Mouse (Mus musculus) regulatory T cell (primary cell): ENCODE measurements around the gene Tubgcp2.

Source experiments
- in situ Hi-C: fragments of 300-600 bp; cut with MboI, MseI; formaldehyde crosslinking; loops from one replicate; pipeline ENCODE4 v1.15.1; 2025; ENCODE audit warnings: high pct_unique_total_duplicates

Tubgcp2 gene

DNA sequence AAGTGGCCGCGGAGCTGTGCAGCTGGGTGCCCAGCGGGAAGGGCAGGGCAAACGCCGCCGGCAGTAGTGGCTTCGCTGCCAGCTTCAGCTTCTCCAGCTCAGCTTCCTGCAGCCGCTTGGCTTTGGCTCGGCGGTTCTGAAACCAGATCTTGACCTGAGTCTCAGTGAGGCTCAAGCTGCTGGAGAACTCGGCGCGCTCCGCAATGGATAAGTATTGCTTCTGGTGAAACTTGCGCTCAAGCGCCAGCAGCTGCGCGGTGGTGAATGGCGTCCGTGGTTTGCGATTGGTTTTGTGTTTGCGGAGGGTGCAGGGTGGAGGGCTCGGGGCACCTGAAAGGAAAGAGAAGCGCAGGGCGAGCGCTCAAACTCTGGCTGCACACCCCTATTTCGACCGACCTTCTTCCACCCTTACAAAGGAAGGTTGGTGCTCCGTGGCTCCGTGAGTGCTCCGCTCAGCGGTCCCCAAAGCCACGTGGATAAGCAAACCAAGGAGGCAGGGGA is 11.4 kb upstream of the Tubgcp2 start:
- in situ Hi-C loops = no loop called here

DNA sequence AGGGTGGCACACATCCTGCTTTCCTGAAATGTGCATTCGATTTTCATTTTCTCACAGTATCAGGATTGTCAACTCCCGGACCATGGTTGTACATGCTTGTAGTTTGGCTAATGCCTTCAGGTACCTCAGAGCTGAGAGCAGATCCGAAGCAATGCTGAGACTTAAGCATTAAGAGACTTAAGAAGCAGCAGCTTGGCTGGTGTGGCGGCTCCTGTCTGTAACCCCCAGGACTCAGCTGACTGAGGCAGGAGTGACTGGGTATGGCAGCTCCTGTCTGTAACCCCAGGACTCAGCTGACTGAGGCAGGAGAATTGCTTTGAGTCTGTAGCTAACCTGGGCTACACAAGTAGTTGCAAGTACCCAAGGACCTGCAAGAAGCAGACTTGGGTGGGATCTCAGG is 9.1 kb upstream of the Tubgcp2 start:
- in situ Hi-C loops = no loop called here

DNA sequence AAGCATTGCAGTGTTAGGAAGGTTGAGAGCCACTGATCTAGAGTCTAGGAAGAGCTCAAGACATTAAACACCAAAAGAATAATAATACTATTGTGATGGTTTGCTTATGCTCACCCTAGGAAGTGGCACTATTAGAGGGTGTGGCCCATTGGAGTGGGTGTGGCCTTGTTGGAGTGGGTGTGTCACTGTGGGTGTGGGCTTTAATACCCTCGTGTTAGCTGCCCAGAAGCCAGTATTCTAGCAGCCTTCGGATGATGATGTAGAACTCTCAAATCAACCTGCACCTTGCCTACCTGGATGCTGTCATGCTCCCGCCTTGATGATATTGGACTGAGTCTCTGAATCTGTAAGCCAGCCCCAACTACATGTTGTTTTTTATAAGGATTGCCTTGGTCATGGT is 6.3 kb upstream of the Tubgcp2 start:
- in situ Hi-C loops = no loop called here

DNA sequence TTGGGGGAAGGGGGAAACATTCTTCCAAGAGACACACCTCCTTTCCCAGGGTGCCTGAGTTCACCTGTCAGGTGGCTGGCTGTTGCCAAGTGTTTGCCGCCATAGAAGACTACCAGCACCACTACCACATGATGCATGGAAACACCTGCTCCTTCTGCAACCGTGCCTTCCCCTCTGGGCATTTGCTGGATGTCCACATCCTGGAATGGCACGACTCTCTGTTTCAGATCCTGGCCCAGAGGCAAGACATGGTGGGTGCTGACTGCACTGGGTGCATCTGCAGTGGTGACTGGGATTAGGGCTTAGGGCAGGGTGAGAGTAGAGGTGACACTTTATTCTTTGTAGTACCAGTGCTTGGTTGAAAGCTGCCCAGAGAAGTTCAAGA is 694 bp upstream of the Tubgcp2 start:
- in situ Hi-C loops = loop anchor here (5.0 kb wide), 3 partner anchors 45 to 85 kb away; partner anchors contain the start of gene Adam8

DNA sequence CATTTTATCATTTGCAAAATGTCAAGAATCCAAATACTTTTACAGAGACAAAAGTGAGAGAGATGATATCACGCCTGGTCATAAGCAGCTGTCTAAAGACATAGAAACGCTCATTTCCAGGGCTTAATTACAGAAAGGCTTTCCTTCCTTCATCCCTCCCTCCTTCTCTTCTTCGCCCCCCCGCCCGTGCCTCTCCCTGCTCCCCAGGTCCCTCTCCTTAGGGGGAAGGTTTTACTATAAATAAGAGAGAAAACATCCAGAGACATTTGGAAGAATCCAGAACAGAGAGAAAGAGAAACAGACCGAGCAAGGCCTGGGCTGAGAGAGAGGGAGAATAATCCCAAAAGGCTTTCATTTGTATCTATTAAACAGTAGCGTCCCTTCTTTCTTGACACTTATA is 1.0 kb downstream of the Tubgcp2 start:
- in situ Hi-C loops = loop anchor here (5.0 kb wide), 3 partner anchors 43 to 87 kb away; partner anchors contain the start of gene Adam8

DNA sequence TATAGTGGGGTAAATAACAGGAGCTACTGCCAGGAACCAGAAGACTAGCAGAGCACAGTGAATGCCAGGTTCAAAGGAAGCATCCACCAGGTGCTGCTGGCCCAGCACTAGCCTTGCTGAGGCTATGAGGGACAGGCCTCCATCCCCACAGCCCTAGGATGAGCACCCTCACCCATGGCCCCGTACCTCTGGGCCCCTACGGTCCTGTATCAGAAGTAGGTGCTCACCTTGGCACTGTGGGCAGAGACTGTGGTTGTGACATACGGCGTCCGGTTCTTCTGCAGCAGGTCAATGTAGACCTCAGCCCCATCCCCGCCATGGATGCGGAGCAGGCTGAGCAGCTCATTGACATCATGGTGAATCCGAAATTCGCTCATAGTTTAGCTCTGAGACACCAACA is 3.1 kb downstream of the Tubgcp2 start:
- in situ Hi-C loops = no loop called here

DNA sequence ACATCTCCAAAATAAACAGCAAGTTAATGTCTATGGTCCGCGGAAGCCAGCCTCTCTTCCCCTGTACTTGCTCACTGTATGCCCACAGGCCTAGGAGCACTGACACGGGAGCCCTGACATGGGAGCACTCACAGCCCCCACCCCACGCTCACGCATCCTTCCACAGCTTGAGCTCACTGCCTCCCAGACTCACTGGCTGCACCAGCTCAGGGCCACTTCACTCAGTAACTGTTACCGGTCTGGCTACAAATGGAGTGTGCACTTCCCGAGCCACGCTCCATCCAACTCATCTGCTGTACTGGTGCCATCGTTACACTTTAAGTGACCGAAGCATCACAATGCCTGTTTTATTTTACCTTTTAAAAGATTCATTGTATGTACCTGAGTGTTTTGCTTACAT is 4.1 kb downstream of the Tubgcp2 start:
- in situ Hi-C loops = no loop called here

DNA sequence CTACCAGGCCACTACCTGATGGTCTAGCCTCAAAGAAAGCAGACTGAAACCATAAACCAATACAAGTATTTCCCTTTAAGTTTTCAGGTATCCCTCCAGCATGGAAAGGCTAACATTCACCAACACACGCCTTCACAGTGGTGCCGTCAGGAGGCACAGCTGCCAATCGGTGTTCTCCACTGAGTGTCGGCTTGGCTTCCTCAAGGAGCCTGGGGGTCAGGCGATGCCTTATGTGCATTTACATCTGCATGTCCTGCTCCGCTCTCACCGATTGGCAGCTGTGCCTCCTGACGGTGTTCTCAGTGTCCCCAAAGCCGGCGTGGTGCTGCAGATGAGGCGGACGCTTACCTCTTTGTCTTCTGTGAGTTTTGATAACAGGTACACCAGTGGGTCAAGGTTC is 4.7 kb downstream of the Tubgcp2 start:
- in situ Hi-C loops = no loop called here

DNA sequence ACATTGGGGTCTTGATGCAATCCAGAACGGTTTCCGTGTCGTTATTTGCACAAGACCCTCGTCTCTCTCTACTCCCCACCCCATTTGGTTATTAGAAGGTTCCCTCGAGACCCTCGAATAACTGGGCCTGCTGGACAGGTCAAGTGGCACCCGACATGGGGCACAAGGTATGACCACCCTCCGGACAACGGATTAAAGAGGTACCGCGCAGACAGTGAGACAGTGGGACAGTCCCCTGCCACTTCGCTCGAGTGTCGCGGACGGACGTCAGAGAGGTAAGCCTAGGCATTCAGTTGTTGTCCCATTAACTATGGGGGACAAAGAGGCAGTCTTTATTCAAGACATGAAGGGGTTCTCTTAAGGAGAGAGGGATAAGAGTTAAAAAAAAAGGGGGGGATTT is 25.1 kb downstream of the Tubgcp2 start:
- in situ Hi-C loops = no loop called here

DNA sequence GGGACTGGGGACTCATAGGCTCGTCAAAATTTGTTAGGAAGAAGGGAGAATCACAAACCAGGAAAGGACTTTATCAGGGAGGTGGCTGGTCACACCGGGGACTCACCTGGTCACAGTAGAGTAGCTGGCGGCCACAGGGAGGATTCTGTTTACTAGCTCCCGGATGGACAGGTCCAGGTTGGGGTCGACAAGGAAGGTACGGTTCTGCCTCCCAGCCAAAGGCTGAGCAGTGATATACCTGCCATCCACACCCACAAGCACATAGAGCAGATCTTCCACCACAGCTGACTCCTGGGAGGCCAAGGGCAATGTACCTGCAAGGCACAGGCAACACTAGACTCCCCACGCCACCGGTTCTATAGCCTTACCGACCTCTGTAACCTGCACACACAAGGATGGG is 28.7 kb downstream of the Tubgcp2 start:
- in situ Hi-C loops = no loop called here

DNA sequence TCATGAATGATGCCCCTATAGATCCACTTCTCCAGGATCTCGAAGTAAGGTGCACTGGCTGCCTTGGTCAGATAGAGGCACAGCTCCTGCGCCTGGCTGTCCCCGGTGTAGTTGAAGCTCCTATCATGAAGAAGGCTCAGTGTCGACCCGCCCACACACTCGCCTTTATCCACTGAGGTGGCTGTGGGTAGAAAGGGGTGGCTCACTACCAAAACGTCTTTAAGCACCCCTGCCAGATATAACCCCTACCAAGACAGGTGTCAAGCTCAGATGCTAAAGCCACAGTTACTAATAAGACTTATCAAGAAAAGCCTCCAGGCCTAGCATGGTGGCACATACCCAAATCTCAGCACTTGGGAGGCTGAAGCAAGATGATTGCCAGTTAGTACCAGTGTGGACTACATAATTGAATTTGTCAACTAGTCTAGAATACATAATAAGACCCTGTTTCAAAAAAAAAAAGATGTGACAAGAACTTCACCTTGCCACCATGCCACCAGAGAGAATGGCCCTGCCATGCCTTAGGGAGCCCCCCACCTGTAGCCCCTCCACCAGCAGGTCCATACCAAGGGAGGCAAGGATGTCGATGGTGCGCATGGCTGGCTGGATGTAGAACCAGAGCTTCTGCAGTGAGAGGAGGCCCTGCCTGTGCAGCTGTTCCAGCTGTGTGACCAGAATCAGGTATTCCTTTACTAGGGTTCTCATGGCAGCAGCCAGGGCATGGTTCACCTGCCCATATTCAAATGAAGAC is 29.4 kb downstream of the Tubgcp2 start:
- in situ Hi-C loops = no loop called here

DNA sequence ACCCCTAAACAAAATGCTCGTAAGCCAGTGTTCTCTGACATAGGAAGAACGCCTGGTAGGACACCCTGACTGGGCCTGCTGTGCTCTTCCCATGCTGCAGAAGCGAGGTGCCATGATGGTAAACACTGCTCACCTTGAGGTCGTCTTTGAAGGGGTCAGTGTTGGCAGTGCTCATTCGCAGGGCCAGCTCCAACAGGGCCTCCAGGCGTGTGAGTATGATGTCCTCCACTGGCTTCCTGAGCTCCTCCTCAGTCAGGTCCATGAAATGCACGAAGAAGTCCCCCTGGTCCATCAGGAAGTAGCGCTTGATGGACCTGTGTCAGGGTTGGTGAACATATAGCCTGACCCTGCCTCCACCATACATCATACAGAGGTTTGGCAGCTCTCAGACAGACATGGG is 31.8 kb downstream of the Tubgcp2 start:
- in situ Hi-C loops = no loop called here

DNA sequence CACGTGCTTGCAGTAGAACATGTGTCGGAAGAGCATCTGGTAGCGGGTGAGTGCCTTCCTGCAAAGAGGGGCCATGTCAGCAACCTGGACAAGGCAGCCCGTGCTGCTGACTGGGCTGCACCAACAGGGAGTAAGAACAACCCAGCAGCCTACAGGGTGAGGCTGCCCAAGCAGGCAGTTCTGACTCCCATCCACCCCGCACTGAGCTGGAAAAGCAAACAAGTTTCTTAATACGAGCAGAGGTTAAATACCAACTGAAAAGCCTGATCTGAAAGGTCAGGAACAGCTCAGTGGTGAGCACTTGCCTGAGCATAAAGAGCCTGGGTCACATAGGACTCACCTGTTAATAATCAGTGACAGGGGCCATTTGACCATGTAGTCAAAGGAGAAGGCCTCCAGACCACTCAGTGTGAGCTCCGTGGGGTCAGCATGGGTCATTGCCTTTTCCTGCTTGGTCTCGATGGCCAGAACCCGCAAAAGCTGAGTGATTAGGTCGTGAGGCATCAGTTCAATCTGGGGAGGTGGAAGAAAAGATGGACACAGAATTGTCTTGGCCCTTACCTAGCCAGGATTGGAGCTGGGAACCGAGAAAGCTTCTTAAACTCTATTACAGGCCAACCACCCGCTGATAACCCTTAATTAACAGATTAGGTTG is 35.3 kb downstream of the Tubgcp2 start:
- in situ Hi-C loops = no loop called here

DNA sequence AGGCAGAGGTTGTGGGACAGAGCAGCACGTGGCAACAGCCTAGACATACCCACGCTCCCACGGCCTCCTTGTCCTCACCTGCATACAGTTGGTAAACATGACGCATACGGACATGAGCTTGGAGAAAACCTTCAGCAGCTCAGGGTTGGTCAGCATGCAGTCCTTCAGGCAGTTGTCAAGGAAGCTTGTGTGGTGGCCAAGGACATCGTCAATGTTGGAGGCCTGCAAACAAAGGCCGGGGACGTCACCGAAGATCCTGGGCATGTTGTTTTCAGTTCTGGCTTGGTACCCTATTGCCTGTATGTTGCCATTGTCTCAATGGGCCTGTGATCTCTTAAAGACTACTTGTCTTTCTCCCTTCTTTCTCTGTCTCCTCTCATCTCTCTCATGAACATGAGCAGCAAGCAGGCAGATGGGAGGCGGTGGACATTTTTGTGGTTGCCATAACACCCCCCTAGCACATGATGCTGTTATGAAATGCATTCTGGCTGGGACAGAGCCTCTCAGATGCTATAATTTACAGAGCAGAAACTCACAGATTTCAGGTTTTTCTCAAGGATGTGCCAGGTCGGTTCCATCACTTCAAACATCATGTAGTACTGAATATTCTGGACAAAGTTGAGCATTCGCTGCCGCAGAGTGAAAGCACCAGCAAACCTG is 37.6 kb downstream of the Tubgcp2 start:
- in situ Hi-C loops = loop anchor here (5.0 kb wide), 1 partner anchor 62 kb away; no protein-coding TSS in a partner anchor

DNA sequence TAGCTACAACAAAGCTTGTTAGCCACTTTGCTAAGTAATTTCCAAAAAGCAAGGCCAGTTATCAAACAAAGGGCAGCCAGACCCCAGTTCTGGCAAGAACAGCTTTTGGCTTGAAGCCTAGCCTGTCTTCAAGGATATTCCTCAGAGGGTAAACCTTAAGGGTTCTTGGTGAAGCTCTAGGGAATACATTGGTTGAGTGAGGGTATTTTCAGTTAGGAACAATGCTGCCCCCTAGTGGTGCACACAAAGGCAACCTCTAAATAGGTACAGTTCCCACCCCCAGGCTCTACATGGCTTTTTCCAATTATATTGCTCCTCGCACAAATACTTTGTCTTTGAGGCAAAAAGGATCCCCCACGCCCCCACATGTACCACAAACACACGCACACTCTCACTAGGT is 41.8 kb downstream of the Tubgcp2 start:
- in situ Hi-C loops = loop anchor here (5.0 kb wide), 3 partner anchors 43 to 82 kb away; partner anchors contain the start of genes Tubgcp2 and Zfp511

DNA sequence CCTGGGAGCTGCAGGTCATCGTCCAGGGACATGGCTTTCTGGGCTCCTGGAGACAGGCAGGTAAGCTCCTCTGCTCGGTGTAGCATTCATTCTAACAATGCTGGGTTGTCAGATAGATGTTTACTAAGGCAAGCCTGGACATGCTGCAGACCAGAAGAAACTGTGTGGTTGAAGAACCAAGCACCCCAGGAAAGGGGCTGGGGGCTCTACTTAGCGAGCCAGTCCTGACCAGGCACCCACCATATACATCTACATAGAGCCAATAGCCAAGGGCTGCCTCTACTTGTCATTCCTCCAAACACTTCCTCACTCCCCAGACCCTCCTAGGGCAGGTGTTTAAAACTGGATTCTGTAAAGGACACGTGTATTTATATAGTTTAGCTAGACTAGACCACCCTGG is 42.3 kb downstream of the Tubgcp2 start:
- in situ Hi-C loops = loop anchor here (5.0 kb wide), 2 partner anchors 43 to 82 kb away; partner anchors contain the start of genes Tubgcp2 and Zfp511

DNA sequence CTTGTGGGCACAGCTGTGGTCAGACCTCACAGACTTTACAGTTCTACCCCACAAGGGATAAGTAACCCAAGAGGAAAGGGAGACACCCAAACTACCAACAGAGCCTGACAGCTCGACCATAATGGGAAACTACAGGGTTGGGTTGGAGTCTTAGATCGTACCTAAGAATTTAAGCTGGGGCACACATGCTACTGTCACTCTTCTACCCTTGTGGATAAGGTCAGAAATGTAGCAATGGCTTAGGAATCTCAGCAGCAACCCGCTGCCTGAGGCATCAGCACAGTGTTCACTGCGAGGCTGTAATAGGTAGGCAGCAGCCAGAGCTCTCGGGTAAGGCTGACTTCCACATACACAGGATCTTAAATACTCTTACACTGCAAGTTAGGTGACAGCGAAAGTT is 42.9 kb downstream of the Tubgcp2 start:
- in situ Hi-C loops = loop anchor here (5.0 kb wide), 2 partner anchors 44 to 81 kb away; partner anchors contain the start of genes Tubgcp2 and Zfp511

DNA sequence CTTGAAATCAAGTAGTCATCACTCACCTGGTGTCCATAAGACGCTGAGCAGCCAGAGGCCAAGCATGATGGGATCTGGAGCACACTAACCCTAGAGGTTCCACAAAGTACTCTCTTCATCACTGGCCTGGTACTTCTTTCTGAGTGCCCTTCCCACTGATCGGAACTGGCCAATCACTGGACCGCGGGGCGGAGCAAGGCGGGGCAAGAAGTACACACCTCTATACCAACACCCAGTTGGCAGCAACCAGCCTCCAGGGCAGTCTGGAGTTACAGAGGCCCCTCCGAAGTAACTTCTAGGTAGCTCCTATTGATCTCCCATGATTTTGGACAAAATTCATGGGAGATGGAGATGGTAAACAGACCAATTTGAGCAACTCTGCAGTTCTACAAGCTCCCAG is 44.1 kb downstream of the Tubgcp2 start, which contains the start of gene Adam8:
Gene Adam8, minus strand, starts transcription at position 157 of the 400 bp plus-strand sequence.
- in situ Hi-C loops = loop anchor here (5.0 kb wide), 2 partner anchors 45 to 80 kb away; partner anchors contain the start of genes Tubgcp2 and Zfp511

DNA sequence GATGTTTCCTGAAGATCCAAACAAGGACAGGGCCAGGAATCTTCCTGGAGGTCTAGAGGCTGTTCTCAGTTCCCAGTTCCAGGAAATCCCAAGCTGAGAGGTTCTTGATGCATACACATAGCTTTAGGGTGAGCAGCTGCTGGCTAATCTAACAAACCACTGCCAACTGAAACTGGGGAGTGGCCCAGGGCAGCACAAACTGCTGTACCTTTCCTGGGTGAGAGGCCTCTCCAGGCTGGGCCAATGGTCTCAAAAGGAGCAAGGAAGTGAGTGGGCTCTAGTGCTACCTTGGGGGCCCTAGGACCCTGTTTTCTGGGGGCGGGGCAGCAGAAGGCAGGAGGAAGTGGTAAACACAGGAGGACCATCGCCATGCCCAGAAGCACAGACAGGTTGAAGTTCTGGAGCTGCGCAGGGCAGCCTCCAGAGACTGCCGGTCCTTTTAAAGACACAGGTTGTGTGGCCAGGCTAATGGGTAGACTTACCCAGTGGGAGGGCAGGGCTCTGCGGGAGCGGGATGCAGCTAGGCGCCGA is 45.5 kb downstream of the Tubgcp2 start:
- in situ Hi-C loops = loop anchor here (5.0 kb wide), 2 partner anchors 46 to 79 kb away; partner anchors contain the start of genes Tubgcp2 and Zfp511

DNA sequence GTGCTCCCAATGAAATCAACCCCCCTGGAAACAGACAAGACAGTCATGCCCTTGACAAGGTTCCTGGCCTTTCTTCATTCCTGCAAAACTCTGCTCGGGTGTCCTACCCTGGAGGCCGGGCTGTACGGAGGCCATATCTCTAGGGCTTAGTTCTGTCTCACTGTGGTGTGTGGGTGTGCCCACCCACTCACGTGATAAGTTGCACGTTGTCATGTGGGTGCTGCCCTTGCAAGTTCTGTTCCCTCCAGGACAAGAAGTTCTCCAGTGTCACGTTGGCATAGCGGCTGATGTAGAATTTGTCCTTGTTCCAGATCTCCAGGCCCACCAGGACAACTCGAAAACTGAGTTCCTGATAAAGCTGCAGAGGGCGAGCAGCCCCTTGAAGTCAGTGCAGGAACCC is 48.2 kb downstream of the Tubgcp2 start:
- in situ Hi-C loops = no loop called here

DNA sequence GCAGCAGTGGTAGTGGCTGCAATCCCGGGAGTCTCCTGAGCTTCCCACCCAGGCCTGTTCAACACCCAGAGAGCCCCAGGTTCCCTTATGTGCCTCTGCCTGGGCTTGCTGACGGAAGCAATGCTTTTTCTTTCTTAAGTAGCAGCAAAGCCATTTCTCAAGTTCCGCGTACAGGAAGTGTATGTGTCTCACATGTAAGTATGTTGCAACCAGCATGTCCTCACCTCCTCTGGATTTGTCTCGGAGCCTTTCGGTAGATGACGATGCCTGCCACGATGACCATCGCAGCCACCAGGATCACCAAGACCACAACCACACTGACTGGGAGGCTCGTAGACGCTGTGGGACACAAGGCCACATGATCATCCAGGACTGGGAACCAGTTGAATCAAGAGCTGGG is 52.0 kb downstream of the Tubgcp2 start:
- in situ Hi-C loops = no loop called here

DNA sequence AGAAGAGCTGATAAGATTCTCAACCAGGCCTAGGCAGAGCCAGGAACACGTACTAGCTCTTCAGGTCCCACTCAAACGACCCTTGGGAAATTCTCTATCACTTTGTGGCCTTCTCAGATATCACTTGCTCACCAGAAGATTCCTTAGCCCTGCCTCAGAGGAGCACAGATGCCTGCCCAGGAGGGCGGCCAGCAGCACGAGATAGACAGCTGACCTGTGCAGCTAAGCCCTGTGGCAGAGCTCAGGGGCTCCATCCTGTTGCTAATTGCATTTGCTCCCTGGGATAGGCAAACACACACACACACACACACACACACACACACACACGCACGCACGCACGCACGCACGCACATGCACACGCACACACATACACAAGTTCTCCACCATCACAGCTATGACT is 54.4 kb downstream of the Tubgcp2 start:
- in situ Hi-C loops = no loop called here
